Mouse (Mus musculus) forebrain, postnatal 0 days (tissue): ENCODE results near the gene Gimd1. TPM values are rescaled to one million over a fixed set of nuclear protein-coding genes. Genes with fewer than 3 reads are reported as not detected.

Experiments used
- ATAC-seq: fragments of 200-750 bp; cut with Nextera tagmentation; 2 replicates; pipeline ENCODE4 v1.8.0; 2017; ENCODE audit warnings: mild to moderate bottlenecking, moderate library complexity
- DNase-seq: peaks from one replicate; pipeline ENCODE4 v3.0.0-alpha.2; 2015
- H3K27ac ChIP-seq: fragments of 300-500 bp; sonication (generic); 2 replicates; pipeline ENCODE4 v1.5.1; 2014; ENCODE audit warnings: low read depth, mild to moderate bottlenecking, antibody characterized with exemption, low read length, moderate library complexity, mixed read lengths
- H3K27me3 ChIP-seq: fragments of 300-500 bp; sonication (generic); 2 replicates; pipeline ENCODE4 v1.6.1; 2014; ENCODE audit warnings: mild to moderate bottlenecking, low read length, mixed read lengths; ENCODE audit not compliant: insufficient read depth
- H3K36me3 ChIP-seq: fragments of 300-500 bp; sonication (generic); 2 replicates; pipeline ENCODE4 v1.6.1; 2014; ENCODE audit warnings: mild to moderate bottlenecking, moderate library complexity; ENCODE audit not compliant: insufficient read depth
- H3K4me1 ChIP-seq: fragments of 300-500 bp; sonication (generic); 2 replicates; pipeline ENCODE4 v1.6.1; 2014; ENCODE audit warnings: antibody characterized with exemption; ENCODE audit not compliant: insufficient read depth
- H3K4me2 ChIP-seq: fragments of 300-500 bp; sonication (generic); 2 replicates; pipeline ENCODE4 v1.6.1; 2014; ENCODE audit warnings: low read depth, mild to moderate bottlenecking, moderate library complexity
- H3K4me3 ChIP-seq: fragments of 300-500 bp; sonication (generic); 2 replicates; pipeline ENCODE4 v1.5.1; 2014; ENCODE audit warnings: low read depth, low read length, mixed read lengths
- H3K9ac ChIP-seq: fragments of 300-500 bp; sonication (generic); 2 replicates; pipeline ENCODE4 v1.6.1; 2014; ENCODE audit warnings: mild to moderate bottlenecking
- H3K9me3 ChIP-seq: fragments of 300-500 bp; sonication (generic); 2 replicates; pipeline ENCODE4 v1.6.1; 2016; ENCODE audit warnings: low read length
- CTCF ChIP-seq: sonication (generic); IDR thresholded peaks from 2 replicates; pipeline ENCODE4 v1.5.1; 2016; ENCODE audit warnings: antibody characterized with exemption, control low read depth, low read depth
- WGBS: fragments of 180-500 bp; shearing (Covaris S2); extraction: QIAGEN DNeasy Blood & Tissue Kit; methylation state at CpG from one replicate; pipeline ENCODE4 v1.1.7; 2014; 5-methylcytosine and 5-hydroxymethylcytosine counted together
- polyA plus RNA-seq: library from polyadenylated mRNA; unstranded; fragments of >200 nt; fragmentation: Nextera tagmentation; extraction: Ambion mirVana; gene quantifications from 2 replicates; pipeline ENCODE4 v1.2.1, GENCODE M21; 2015
- total RNA-seq: library from RNA; depleted of rRNA; stranded (reverse); fragments of >200 nt; gene quantifications from 2 replicates; pipeline ENCODE4 v1.2.3, GENCODE M21; 2014; rRNA removed

The Gimd1 gene
- total and polyA plus RNA-seq, 2 experiments from 2014 or later = not detected

GRCm38 (mm10) chr3:132651776-132652175 is 22.2 kb downstream of the Gimd1 start:
- Histone ChIP-seq H3K27ac (no peak overlapping the region), H3K4me1 (no peaks in the 10 kb centered on the region), H3K9me3 (no peaks in the 10 kb centered on the region), H3K4me3 (no peak overlapping the region), H3K36me3 (no peaks in the 10 kb centered on the region), H3K4me2 (no peak overlapping the region), H3K9ac (no peak overlapping the region), H3K27me3 (no peaks in the 10 kb centered on the region)
- WGBS = 68% methylated on average over 3 of the region's 3 CpGs
- TF ChIP-seq CTCF = no peak
- DNase-seq = peak; percentile 33
- ATAC-seq = peak; percentile 27; the same call in 1 of the 2 replicates

- H3K9me3 ChIP-seq = no peaks in the 10 kb centered on the region
- no peak for ATAC-seq
Observed at GRCm38 (mm10) chr3:132653959-132654358, 24.3 kb downstream of the Gimd1 start.

GRCm38 (mm10) chr3:132655955-132656354 is 26.3 kb downstream of the Gimd1 start:
- H3K36me3 ChIP-seq = 0 out of 2 replicates have a peak, but pooled peaks cover 7% of the 10 kb centered on the region
- H3K4me2 ChIP-seq = no peak overlapping the region
- DNase-seq (no peak), ATAC-seq (no peak)
- 62% methylated on average over 2 of the region's 2 CpGs for WGBS
- H3K9ac ChIP-seq = no peak overlapping the region
- H3K9me3 ChIP-seq = no peaks in the 10 kb centered on the region
- no peak overlapping the region for H3K27ac ChIP-seq
- no peak overlapping the region for H3K4me3 ChIP-seq
- no peak for TF ChIP-seq CTCF
- no peaks in the 10 kb centered on the region for H3K4me1 ChIP-seq
- no peaks in the 10 kb centered on the region for H3K27me3 ChIP-seq

More at GRCm38 (mm10) chr3:132653959-132654358, 24.3 kb downstream of the Gimd1 start:
- H3K27ac ChIP-seq = no peak overlapping the region
- H3K36me3 ChIP-seq = 0 out of 2 replicates have a peak, but pooled peaks cover 2% of the 10 kb centered on the region
- no peak for TF ChIP-seq CTCF
- no peaks in the 10 kb centered on the region for H3K4me1 ChIP-seq
- DNase-seq = no peak
- 81% methylated on average over 7 of the region's 7 CpGs for WGBS
- no peak overlapping the region for H3K9ac ChIP-seq
- no peaks in the 10 kb centered on the region for H3K27me3 ChIP-seq
- no peak overlapping the region for H3K4me2 ChIP-seq
- H3K4me3 ChIP-seq = no peak overlapping the region

GRCm38 (mm10) chr3:132677494-132677893 is 47.9 kb downstream of the Gimd1 start:
- H3K9me3 ChIP-seq = no peaks in the 10 kb centered on the region
- H3K27ac ChIP-seq = no peak overlapping the region
- H3K4me3 ChIP-seq = no peak overlapping the region
- WGBS = 88% methylated on average over 2 of the region's 2 CpGs
- ATAC-seq (no peak), DNase-seq (no peak)
- no peak for TF ChIP-seq CTCF
- H3K4me1 ChIP-seq = 0 out of 2 replicates have a peak, but pooled peaks cover 2% of the 10 kb centered on the region
- H3K4me2 ChIP-seq = no peak overlapping the region
- H3K36me3 ChIP-seq = peaks cover 10% of the 10 kb centered on the region
- H3K27me3 ChIP-seq = no peaks in the 10 kb centered on the region
- H3K9ac ChIP-seq = no peak overlapping the region

- H3K4me1 ChIP-seq = peaks cover 9% of the 10 kb centered on the region; the same call in 1 of the 2 replicates
- 0 out of 2 replicates have a peak, but pooled peaks cover 3% of the 10 kb centered on the region for H3K36me3 ChIP-seq
- peak within 1 kb of the TSS; percentile 63 for H3K4me2 ChIP-seq
- peak; percentile 98 for ATAC-seq
- no peaks in the 10 kb centered on the region for H3K9me3 ChIP-seq
- under 1% methylated on average over 42 of the region's 42 CpGs for WGBS
- 0 out of 2 replicates have a peak, but pooled peaks have one; percentile 9 for TF ChIP-seq CTCF
- H3K27me3 ChIP-seq = no peaks in the 10 kb centered on the region
- H3K27ac ChIP-seq = peak within 1 kb of the TSS; percentile 92
- H3K9ac ChIP-seq = peak within 1 kb of the TSS; percentile 89
- DNase-seq = peak; percentile 96
- H3K4me3 ChIP-seq = peak within 1 kb of the TSS; percentile 79
Observed at GRCm38 (mm10) chr3:132683447-132684230, 54.0 kb downstream of the Gimd1 start, which contains the start of gene Tbck. Tbck (plus strand) TSS chr3:132684144.

DNA sequence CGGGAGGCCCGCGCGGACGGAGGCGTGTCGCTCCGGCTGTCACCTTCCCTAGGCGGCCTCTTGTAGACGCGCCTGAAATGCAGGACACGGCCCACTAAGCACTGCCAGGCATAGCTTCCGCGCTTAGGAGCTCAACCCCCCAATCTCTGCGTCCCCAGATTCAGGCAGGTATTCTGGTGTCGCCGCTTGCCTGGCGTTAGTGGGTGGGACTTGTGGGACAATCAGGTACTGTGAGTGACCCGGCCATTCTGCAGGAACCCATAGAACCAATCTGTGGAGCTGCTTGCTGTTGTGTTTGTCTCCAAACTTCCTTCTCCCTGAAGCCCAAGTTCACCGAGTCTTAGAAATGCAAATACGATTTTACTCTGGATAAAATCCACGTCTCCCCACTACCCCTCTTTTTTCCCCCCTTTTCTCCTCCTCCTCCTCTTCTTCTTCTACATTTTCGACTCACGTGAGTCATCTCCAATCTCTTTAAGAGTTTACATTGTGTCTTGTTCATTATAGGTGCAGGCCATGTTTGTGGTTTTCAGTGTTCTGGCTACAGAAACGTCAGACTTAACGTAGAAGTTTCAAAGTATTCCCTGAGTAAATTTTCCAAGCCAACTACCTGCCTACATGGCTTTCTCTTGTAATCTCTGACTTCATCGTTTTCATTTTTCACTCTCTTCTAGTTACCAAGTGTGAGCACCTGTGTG is 54.8 kb downstream of the Gimd1 start, which contains the start of gene Aimp1:
Aimp1 (minus strand) TSS at position 140 of the 698 bp plus-strand sequence.
- ATAC-seq (no peak), DNase-seq (no peak)
- H3K36me3 ChIP-seq = 0 out of 2 replicates have a peak, but pooled peaks cover 3% of the 10 kb centered on the region
- no peak for TF ChIP-seq CTCF
- no peaks in the 10 kb centered on the region for H3K9me3 ChIP-seq
- peak within 1 kb of the TSS; percentile 89 for H3K9ac ChIP-seq
- 2% methylated on average over 27 of the region's 27 CpGs for WGBS
- peak within 1 kb of the TSS; percentile 79 for H3K4me3 ChIP-seq
- H3K4me2 ChIP-seq = peak within 1 kb of the TSS; percentile 63
- peak within 1 kb of the TSS; percentile 92 for H3K27ac ChIP-seq
- peaks cover 9% of the 10 kb centered on the region; the same call in 1 of the 2 replicates for H3K4me1 ChIP-seq
- no peaks in the 10 kb centered on the region for H3K27me3 ChIP-seq

Other genes with a start within 250 kb of the Gimd1 start
- 36.3 and 39.9 TPM in 2 replicates for gene Tbck, start 54.3 kb downstream of the Gimd1 start, total RNA-seq
- gene Tbck, start 54.3 kb downstream of the Gimd1 start, polyA plus RNA-seq = 22.5 and 35.0 TPM in 2 replicates
- 82.9 and 115 TPM in 2 replicates for gene Aimp1, start 54.5 kb downstream of the Gimd1 start, total RNA-seq
- gene Aimp1, start 54.5 kb downstream of the Gimd1 start, polyA plus RNA-seq = 65.5 and 76.9 TPM in 2 replicates